Mouse (Mus musculus): ENCODE measurements around the gene Ubxn7.
A peak's percentile ranks its signal among the peaks of the same experiment; 100 is the strongest.
"Not testable (repeated sequence)": the region's sequence is repeated elsewhere in the genome, so short reads cannot be mapped to it uniquely, and the experiment has no call there.

Gene Ubxn7

GRCm38 (mm10) chr16:32332040-32332555 is at the start of gene Ubxn7:
Gene Ubxn7 (plus strand): TSS chr16:32332257.
- peak; percentile 97 to 99 for DNase-seq (ENCODE audit: low spot score in 2 of 2)

- no peak for DNase-seq (ENCODE audit: low spot score in 2 of 2)
These were observed 49.4 kb upstream of the Ubxn7 start for GRCm38 (mm10) chr16:32282608-32283007.

- DNase-seq (ENCODE audit: low spot score in 2 of 2) = no peak
These were observed 40.2 kb upstream of the Ubxn7 start for GRCm38 (mm10) chr16:32291821-32292220.

- not testable (repeated sequence) for DNase-seq (ENCODE audit: low spot score in 2 of 2)
These were observed 32.4 kb upstream of the Ubxn7 start for GRCm38 (mm10) chr16:32299617-32300016.

- no peak for DNase-seq (ENCODE audit: low spot score in 2 of 2)
These were observed 29.0 kb upstream of the Ubxn7 start for GRCm38 (mm10) chr16:32303046-32303445.

GRCm38 (mm10) chr16:32303886-32304285 is 28.2 kb upstream of the Ubxn7 start:
- no peak for DNase-seq (ENCODE audit: low spot score in 2 of 2)

GRCm38 (mm10) chr16:32311970-32312369 is 20.1 kb upstream of the Ubxn7 start:
- no peak for DNase-seq (ENCODE audit: low spot score in 2 of 2)

GRCm38 (mm10) chr16:32312386-32312785 is 19.7 kb upstream of the Ubxn7 start:
- DNase-seq (ENCODE audit: low spot score in 2 of 2) = no peak

GRCm38 (mm10) chr16:32312859-32313258 is 19.2 kb upstream of the Ubxn7 start:
- DNase-seq (ENCODE audit: low spot score in 2 of 2) = no peak

- no peak for DNase-seq (ENCODE audit: low spot score in 2 of 2)
These were observed 15.5 kb upstream of the Ubxn7 start for GRCm38 (mm10) chr16:32316601-32317000.

GRCm38 (mm10) chr16:32323953-32324352 is 8.1 kb upstream of the Ubxn7 start:
- no peak for DNase-seq (ENCODE audit: low spot score in 2 of 2)

GRCm38 (mm10) chr16:32330876-32331670 is 984 bp upstream of the Ubxn7 start:
- no peak for DNase-seq (ENCODE audit: low spot score in 2 of 2)

GRCm38 (mm10) chr16:32332556-32333511 is 777 bp downstream of the Ubxn7 start:
- peak; percentile 16 to 42 for DNase-seq (ENCODE audit: low spot score in 2 of 2)

- no peak for DNase-seq (ENCODE audit: low spot score in 2 of 2)
These were observed 3.1 kb downstream of the Ubxn7 start for GRCm38 (mm10) chr16:32335146-32335545.

- DNase-seq (ENCODE audit: low spot score in 2 of 2) = no peak
These were observed 4.1 kb downstream of the Ubxn7 start for GRCm38 (mm10) chr16:32336026-32336780.

- DNase-seq (ENCODE audit: low spot score in 2 of 2) = no peak
These were observed 4.9 kb downstream of the Ubxn7 start for GRCm38 (mm10) chr16:32337001-32337400.

GRCm38 (mm10) chr16:32340451-32340850 is 8.4 kb downstream of the Ubxn7 start:
- no peak for DNase-seq (ENCODE audit: low spot score in 2 of 2)

GRCm38 (mm10) chr16:32345521-32345920 is 13.5 kb downstream of the Ubxn7 start:
- no peak for DNase-seq (ENCODE audit: low spot score in 2 of 2)

- no peak for DNase-seq (ENCODE audit: low spot score in 2 of 2)
These were observed 18.7 kb downstream of the Ubxn7 start for GRCm38 (mm10) chr16:32350776-32351175.

GRCm38 (mm10) chr16:32363530-32363929 is 31.5 kb downstream of the Ubxn7 start:
- DNase-seq (ENCODE audit: low spot score in 2 of 2) = no peak

- peak; percentile 4 to 40 for DNase-seq (ENCODE audit: low spot score in 2 of 2)
These were observed 39.3 kb downstream of the Ubxn7 start for GRCm38 (mm10) chr16:32371351-32371750.

GRCm38 (mm10) chr16:32379575-32379974 is 47.5 kb downstream of the Ubxn7 start:
- DNase-seq (ENCODE audit: low spot score in 2 of 2) = no peak

Data from thymus, postnatal 10 days (tissue).